Mouse (Mus musculus): Measurements from ENCODE around the gene Cdc7. TPM values are rescaled to one million over a fixed set of nuclear protein-coding genes. Genes with fewer than 3 reads are reported as not detected.
A peak's percentile ranks its signal among the peaks of the same experiment; 100 is the strongest.

Cdc7 gene
- 54.7 and 62.5 TPM in 2 replicates for polyA plus RNA-seq (2016; fragmentation: Nextera tagmentation; extraction: Ambion mirVana)

DNA sequence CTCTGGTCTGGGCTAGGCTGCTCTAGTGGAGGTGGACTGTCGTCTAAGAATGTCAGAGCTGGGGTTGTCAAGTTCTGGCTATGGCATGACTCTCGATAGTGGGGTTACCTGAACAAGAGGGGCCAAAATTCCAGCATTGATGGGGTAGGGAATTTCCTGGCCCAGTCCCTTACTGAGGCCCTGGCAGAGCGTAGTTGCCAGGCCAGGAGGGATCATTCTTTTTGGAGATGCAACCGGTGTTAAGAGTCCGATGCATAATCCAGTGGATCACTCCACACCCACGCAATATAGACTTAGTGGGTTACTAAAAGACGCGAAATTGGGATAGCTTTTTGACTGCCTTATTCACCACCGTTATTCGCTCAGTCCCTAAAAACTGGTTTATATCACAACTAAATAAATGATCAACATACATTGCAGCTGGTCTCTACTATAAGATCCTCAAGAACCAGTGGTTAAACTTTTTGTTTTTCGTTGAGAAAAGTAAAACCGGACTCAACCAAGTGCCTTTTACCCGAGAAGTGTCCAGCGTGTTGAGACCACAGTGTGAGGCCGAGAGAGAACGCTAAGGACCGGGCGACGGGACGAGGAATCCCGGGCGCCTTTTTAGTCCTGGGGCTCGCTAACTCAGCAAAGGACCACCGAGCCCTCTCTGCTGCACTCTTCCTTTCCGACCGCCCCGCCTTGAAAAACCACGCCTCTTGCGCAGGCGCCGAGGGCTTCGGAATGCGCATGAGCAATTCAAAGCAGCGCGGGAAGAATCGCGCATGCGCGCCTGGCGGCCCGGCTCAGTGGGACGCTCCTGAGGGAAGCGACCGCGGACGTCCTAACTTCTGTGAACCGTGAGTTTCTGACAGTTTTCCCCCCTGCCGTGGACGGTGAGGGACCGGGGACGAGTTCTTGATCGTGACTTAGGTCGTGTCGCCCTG lies at the start of gene Cdc7:
Gene Cdc7 (plus strand): TSS at position 739 of the 929 bp plus-strand sequence.
- H3K9ac ChIP-seq (replicated peaks) = peak within 1 kb of the TSS; percentile 84
- H3K9me3 ChIP-seq = no peaks in the 10 kb centered on the region
- ATAC-seq (ENCODE audit: insufficient number of reproducible peaks, insufficient read depth, low FRiP score, low TSS enrichment, low read depth) = peak; percentile 85
- peak within 1 kb of the TSS; percentile 81 for H3K4me2 ChIP-seq
- peaks cover 14% of the 10 kb centered on the region for H3K36me3 ChIP-seq
- H3K27me3 ChIP-seq = no peaks in the 10 kb centered on the region
- H3K4me3 ChIP-seq (replicated peaks) = peak within 1 kb of the TSS; percentile 90
- peak within 1 kb of the TSS; percentile 75 for H3K27ac ChIP-seq
- WGBS = 6% methylated on average over 54 of the region's 54 CpGs
- H3K4me1 ChIP-seq (replicated peaks) = peaks cover 12% of the 10 kb centered on the region

DNA sequence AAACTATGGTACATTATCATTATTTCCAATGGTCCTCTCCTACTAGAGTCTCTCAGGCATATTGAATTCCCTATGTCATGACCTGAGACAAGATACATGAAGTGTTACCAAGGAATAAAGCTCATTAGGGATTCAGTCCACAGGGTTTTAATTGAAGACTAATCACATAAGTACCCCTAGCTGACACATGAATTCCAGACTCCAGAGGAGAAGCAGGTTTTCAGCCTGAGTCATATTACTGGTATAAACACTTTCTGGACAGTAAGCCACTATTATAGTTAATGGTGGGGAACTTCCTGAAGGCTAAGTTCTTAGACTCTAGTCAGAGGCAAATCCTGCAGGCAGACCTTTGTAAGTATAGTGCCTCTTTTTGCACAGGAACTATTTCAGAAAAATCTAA lies 44.8 kb upstream of the Cdc7 start:
- H3K4me1 ChIP-seq (replicated peaks) = no peaks in the 10 kb centered on the region
- H3K9me3 ChIP-seq = no peaks in the 10 kb centered on the region
- no peak overlapping the region for H3K9ac ChIP-seq (replicated peaks)
- H3K4me2 ChIP-seq = no peak overlapping the region
- H3K36me3 ChIP-seq = no peaks in the 10 kb centered on the region
- H3K4me3 ChIP-seq (replicated peaks) = no peak overlapping the region
- no peak for ATAC-seq (ENCODE audit: insufficient number of reproducible peaks, insufficient read depth, low FRiP score, low TSS enrichment, low read depth)
- H3K27me3 ChIP-seq = no peaks in the 10 kb centered on the region
- no peak overlapping the region for H3K27ac ChIP-seq

DNA sequence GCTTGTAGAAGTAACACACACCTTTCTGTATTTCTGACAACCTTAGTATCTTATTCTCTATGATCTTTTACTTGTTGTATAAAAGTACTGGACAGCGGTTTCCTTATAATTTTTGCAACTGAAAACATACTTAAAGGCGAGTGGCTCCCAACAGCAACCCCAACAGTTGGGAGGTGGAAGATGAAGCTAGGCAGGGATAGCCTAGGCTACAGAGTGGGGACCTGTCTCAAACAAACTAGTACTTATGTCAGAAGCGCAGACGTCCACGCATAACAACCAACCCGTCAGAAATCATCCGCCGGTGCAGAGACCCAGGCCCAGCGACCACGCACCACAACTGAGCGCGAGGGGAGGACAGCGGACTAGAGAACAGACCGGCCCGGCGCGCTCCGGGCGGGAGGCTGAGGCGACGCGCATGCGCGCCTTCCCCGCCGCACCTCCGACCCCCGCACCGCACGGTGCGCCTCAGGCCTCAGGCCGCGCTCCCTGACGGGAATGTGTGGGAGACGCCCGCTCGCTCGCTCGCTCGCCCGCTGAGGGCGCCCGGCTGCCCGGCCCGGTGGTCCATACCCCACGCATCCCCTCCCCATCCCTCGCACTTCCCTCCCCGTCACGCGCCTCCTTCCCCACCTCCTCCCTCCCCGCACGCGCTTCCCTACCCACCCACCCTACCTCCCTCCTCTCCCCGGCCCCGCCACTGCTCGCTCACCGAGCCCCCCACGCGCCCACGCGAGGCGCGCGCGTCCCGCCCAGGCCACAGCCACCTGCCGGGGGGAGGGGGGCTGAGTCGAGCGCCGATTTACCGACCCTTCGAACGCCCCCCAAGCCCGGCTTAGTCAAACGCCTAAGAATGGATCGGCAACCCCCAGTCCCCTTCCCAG lies 38.4 kb upstream of the Cdc7 start, which contains the start of gene Hfm1:
Gene Hfm1 (minus strand): TSS at position 834 of the 881 bp plus-strand sequence.
- no peaks in the 10 kb centered on the region for H3K36me3 ChIP-seq
- no peaks in the 10 kb centered on the region for H3K27me3 ChIP-seq
- H3K9ac ChIP-seq (replicated peaks) = peak within 1 kb of the TSS; percentile 81
- H3K4me2 ChIP-seq = peak within 1 kb of the TSS; percentile 67
- H3K4me1 ChIP-seq (replicated peaks) = 0 out of 2 replicates have a peak, but pooled peaks cover 9% of the 10 kb centered on the region
- WGBS = under 1% methylated on average over 64 of the region's 76 CpGs
- H3K4me3 ChIP-seq (replicated peaks) = peak within 1 kb of the TSS; percentile 74
- peak within 1 kb of the TSS; percentile 62 for H3K27ac ChIP-seq
- no peaks in the 10 kb centered on the region for H3K9me3 ChIP-seq
- peak; percentile 87 for ATAC-seq (ENCODE audit: insufficient number of reproducible peaks, insufficient read depth, low FRiP score, low TSS enrichment, low read depth)

DNA sequence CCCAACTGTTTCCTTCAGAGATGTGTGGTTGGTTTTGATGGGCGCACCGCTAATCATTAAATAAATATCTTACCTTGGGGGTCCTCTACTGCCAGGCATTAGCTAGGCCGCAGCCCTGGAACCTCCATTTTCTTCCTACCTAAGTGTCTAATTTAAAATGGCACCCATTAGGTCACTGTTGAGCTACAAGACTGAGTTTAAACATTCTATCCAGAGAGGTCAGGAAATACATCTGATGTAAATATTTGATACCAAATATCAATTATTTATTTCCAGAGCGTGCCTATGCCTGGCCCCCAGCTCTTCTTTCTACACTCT lies 37.8 kb upstream of the Cdc7 start:
- H3K4me3 ChIP-seq (replicated peaks) = peak overlapping the region; percentile 74
- H3K4me1 ChIP-seq (replicated peaks) = 0 out of 2 replicates have a peak, but pooled peaks cover 9% of the 10 kb centered on the region
- H3K4me2 ChIP-seq = peak overlapping the region; percentile 67
- H3K36me3 ChIP-seq = no peaks in the 10 kb centered on the region
- peak overlapping the region; percentile 81 for H3K9ac ChIP-seq (replicated peaks)
- H3K27me3 ChIP-seq = no peaks in the 10 kb centered on the region
- 33% methylated on average over 4 of the region's 4 CpGs for WGBS
- no peak for ATAC-seq (ENCODE audit: insufficient number of reproducible peaks, insufficient read depth, low FRiP score, low TSS enrichment, low read depth)
- H3K9me3 ChIP-seq = no peaks in the 10 kb centered on the region
- H3K27ac ChIP-seq = peak overlapping the region; percentile 62

DNA sequence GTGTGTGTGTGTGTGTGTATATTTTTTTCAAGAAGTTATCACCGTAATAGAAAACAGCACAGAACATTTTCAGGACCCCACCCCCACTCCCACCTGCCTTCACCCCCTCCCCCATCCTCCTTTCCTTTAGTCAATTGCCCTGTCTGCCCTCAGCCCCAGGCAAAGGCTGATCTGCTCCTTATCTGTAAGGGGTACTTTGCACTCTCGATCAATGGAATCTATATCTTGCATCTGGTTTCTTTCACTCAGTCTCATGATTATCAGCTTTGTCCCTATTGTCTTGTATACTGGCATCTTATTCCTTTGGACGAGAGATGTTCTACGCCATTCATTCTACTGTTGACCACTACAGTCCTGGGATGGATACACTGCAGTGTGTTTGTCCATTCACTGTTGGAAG lies 36.1 kb upstream of the Cdc7 start:
- WGBS = 70% methylated on average over 4 of the region's 4 CpGs
- Histone ChIP-seq H3K9me3 (no peaks in the 10 kb centered on the region), H3K9ac (replicated peaks) (no peak overlapping the region), H3K36me3 (no peaks in the 10 kb centered on the region), H3K4me1 (replicated peaks) (0 out of 2 replicates have a peak, but pooled peaks cover 9% of the 10 kb centered on the region), H3K27me3 (no peaks in the 10 kb centered on the region), H3K4me3 (replicated peaks) (no peak overlapping the region), H3K4me2 (no peak overlapping the region), H3K27ac (no peak overlapping the region)
- ATAC-seq (ENCODE audit: insufficient number of reproducible peaks, insufficient read depth, low FRiP score, low TSS enrichment, low read depth) = no peak

DNA sequence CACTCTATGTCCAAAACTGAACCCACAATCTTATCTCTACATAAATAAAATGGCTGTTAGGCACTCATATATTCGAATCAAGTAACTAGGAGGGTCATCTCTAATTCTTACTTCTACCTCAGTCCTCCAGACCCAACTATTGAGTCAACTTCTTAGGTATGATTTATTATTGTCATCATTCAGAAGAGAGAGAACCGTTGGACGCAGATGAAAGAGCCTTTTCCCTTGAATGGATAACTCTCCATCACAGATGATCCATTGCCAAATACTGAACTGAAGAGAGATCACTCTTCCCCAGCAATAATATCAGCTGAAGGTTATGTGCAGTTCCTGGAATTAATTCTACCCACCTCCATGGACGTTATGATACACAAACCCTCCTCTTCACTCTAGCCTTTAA lies 17.8 kb upstream of the Cdc7 start:
- Histone ChIP-seq H3K36me3 (no peaks in the 10 kb centered on the region), H3K9me3 (no peaks in the 10 kb centered on the region), H3K4me1 (replicated peaks) (no peaks in the 10 kb centered on the region), H3K9ac (replicated peaks) (no peak overlapping the region), H3K27me3 (no peaks in the 10 kb centered on the region), H3K27ac (no peak overlapping the region), H3K4me2 (no peak overlapping the region), H3K4me3 (replicated peaks) (no peak overlapping the region)
- 76% methylated on average over 4 of the region's 4 CpGs for WGBS
- no peak for ATAC-seq (ENCODE audit: insufficient number of reproducible peaks, insufficient read depth, low FRiP score, low TSS enrichment, low read depth)

DNA sequence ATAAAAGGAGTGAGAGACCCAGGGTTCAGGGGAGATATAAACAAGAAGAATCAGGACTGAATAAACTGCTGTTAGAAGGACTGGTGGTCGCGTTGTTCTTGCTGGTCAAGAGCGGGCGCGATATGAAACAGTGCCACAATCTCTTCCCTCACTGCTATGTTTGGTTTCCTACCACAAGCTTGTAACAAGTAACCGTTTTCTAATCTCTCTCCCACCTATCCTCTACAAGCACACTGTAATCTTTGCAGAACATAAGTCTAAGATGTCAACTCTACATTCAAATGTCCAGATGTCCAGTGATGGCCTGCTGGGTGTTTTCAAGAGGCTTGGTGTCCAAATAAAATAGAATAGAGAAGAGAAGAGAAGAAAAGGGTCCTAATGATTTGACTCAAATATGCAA lies 15.4 kb upstream of the Cdc7 start:
- Histone ChIP-seq H3K9ac (replicated peaks) (no peak overlapping the region), H3K27ac (no peak overlapping the region), H3K9me3 (no peaks in the 10 kb centered on the region), H3K4me2 (no peak overlapping the region), H3K4me3 (replicated peaks) (no peak overlapping the region), H3K4me1 (replicated peaks) (no peaks in the 10 kb centered on the region), H3K36me3 (no peaks in the 10 kb centered on the region), H3K27me3 (no peaks in the 10 kb centered on the region)
- 85% methylated on average over 6 of the region's 6 CpGs for WGBS
- no peak for ATAC-seq (ENCODE audit: insufficient number of reproducible peaks, insufficient read depth, low FRiP score, low TSS enrichment, low read depth)

DNA sequence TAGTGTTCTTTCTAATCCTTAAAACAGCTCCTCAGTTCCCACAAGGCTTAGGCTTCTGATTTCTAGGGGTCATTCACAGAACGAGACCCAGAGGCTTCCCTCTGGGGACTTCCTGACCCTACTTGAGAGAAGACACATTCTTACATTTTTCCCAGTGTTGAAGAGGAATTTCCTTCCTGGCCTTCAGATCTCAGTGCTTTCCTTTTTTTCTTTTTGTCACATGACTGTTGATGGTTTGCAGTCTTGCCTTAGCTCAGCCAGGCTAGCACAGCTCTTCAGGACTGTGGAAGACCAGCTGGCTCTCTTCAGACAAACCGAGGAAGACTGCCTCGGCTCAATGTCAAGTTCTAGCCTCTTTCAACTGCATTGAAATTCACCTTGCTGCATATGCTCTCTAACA lies 7.7 kb upstream of the Cdc7 start:
- no peak overlapping the region for H3K27ac ChIP-seq
- H3K4me1 ChIP-seq (replicated peaks) = 0 out of 2 replicates have a peak, but pooled peaks cover 2% of the 10 kb centered on the region
- no peak overlapping the region for H3K9ac ChIP-seq (replicated peaks)
- H3K4me3 ChIP-seq (replicated peaks) = no peak overlapping the region
- H3K4me2 ChIP-seq = no peak overlapping the region
- H3K27me3 ChIP-seq = no peaks in the 10 kb centered on the region
- H3K36me3 ChIP-seq = no peaks in the 10 kb centered on the region
- no peak for ATAC-seq (ENCODE audit: insufficient number of reproducible peaks, insufficient read depth, low FRiP score, low TSS enrichment, low read depth)
- 79% methylated on average over 3 of the region's 3 CpGs for whole genome bisulfite sequencing
- peaks cover 6% of the 10 kb centered on the region; the same call in 1 of the 2 replicates for H3K9me3 ChIP-seq

DNA sequence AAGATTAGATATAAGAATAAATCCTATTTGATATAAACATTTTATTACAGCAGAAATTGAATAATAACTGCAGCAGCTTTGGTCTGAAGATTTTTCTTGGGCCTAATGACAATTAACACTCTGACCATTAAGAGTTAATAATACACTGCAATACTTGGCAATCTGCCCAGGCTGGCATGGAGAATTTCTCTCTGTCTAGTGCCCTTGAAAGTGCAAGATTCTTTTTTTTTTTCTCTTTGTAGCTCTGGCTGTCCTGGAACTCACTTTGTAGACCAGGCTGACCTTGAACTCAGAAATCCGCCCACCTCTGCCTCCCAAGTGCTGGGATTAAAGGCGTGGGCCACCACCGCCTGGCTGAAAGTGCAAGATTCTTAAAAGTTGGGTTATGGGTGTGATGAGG lies 5.1 kb upstream of the Cdc7 start:
- H3K4me3 ChIP-seq (replicated peaks) = no peak overlapping the region
- no peak for ATAC-seq (ENCODE audit: insufficient number of reproducible peaks, insufficient read depth, low FRiP score, low TSS enrichment, low read depth)
- H3K9me3 ChIP-seq = peaks cover 4% of the 10 kb centered on the region; the same call in 1 of the 2 replicates
- 90% methylated on average over 3 of the region's 3 CpGs for WGBS
- no peaks in the 10 kb centered on the region for H3K36me3 ChIP-seq
- 0 out of 2 replicates have a peak, but pooled peaks cover 2% of the 10 kb centered on the region for H3K4me1 ChIP-seq (replicated peaks)
- H3K27me3 ChIP-seq = no peaks in the 10 kb centered on the region
- no peak overlapping the region for H3K9ac ChIP-seq (replicated peaks)
- H3K27ac ChIP-seq = no peak overlapping the region
- no peak overlapping the region for H3K4me2 ChIP-seq

DNA sequence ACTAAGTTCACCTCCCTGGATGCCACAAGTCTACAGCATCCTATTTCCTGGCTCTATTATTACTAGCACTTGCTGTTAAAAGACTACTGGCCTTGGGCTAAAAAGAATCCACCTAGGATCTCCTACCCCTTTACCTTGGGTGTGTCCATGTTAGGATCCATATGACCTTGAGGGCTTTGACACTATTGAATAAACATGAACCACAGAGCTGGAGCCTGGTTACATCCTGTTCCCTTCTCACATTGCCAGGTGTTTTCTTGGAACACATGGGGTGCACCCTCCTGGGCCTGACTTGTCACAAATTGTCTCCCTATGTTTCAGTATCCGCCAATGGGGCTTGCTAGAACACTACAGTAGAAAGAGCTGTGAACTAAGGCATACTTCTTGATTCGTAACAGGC lies 3.7 kb upstream of the Cdc7 start:
- Histone ChIP-seq H3K9me3 (no peaks in the 10 kb centered on the region), H3K36me3 (no peaks in the 10 kb centered on the region), H3K27ac (no peak overlapping the region), H3K9ac (replicated peaks) (no peak overlapping the region), H3K4me2 (no peak overlapping the region), H3K4me3 (replicated peaks) (no peak overlapping the region), H3K27me3 (no peaks in the 10 kb centered on the region), H3K4me1 (replicated peaks) (peaks cover 10% of the 10 kb centered on the region)
- WGBS = 83% methylated on average over 2 of the region's 2 CpGs
- ATAC-seq (ENCODE audit: insufficient number of reproducible peaks, insufficient read depth, low FRiP score, low TSS enrichment, low read depth) = no peak

DNA sequence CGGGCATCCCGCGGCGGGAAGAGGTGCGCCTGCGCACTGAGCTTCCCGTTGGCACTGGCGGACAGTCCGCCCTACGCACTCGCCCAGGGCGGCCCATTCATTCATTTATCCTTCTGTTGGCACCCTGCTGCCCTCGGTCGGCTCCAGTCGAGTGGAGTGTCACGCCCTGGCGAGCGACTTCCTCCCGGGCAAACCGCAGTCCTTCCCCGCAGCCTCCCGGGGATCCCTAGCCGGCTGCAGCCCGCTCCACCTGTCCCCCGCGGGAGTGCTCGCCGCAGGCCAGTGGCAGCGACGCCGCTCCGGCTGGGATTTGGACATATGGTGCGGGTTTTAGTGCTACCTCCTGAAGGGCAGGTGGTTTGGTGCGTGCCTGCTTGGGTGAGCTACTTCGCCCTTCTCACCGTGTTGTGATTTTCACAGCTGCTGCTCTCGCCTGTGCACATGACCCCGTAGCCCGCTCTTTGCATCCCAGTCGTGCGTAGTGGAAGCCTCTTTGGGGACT lies 442 bp downstream of the Cdc7 start:
- Histone ChIP-seq H3K9me3 (no peaks in the 10 kb centered on the region), H3K27ac (peak overlapping the region; percentile 75), H3K9ac (replicated peaks) (peak overlapping the region; percentile 84), H3K4me1 (replicated peaks) (peaks cover 12% of the 10 kb centered on the region), H3K36me3 (peaks cover 21% of the 10 kb centered on the region), H3K4me2 (peak overlapping the region; percentile 81), H3K27me3 (no peaks in the 10 kb centered on the region), H3K4me3 (replicated peaks) (peak overlapping the region; percentile 90)
- peak; percentile 78 for ATAC-seq (ENCODE audit: insufficient number of reproducible peaks, insufficient read depth, low FRiP score, low TSS enrichment, low read depth)
- under 1% methylated on average over 41 of the region's 41 CpGs for WGBS
